Mouse (Mus musculus): ENCODE measurements around the gene Tgm6.

DNA sequence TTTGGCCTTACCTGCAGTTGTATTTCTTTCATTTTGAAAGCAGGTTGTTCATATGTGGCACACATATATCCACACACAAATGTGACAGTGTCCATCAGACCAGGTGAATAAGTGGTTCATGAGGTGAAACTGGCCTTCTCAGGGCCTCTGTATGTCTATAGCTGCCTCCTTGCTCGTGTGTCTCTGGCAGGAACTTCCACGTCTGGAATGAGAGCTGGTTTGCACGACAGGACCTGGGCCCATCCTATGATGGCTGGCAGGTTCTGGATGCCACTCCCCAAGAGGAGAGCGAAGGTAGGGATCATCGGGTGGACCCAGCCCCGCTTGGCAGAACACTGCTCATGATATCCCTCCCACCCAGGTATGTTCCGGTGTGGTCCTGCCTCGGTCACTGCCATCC lies 30.8 kb downstream of the Tgm6 start:
- TF ChIP-seq POLR2A (IDR thresholded peaks at IDR 0.05; ENCODE audit: extremely low read depth, insufficient read depth, low read length) (no peak), CTCF (IDR thresholded peaks at IDR 0.05; ENCODE audit: extremely low read depth, insufficient read depth, low read length) (no peak)
